Mouse (Mus musculus): ENCODE measurements around the gene Pacrg. TPM values are rescaled to one million over a fixed set of nuclear protein-coding genes. Genes with fewer than 3 reads are reported as not detected.

Pacrg gene
- total and polyA plus RNA-seq, 3 experiments: not detected

DNA sequence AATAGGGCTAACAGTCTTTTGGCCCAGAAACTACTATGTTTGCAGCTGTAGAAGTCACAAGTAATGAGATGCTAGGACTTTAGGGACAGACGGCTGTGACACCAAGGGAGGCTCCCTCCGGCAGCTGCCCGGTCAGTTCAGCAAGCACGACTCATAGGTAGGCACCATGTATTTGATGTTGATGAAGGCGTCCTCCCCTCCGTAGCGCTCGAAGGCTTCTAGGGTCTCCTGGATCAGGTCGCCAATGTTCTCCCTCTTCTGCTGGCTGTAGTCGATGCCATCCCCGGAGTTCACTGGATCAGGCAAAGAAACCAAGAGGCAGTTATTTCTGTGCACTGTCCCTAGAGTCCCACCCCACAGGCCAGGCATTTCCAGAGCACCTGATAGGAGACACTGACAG lies 436.9 kb downstream of the Pacrg start:
- H3K9ac ChIP-seq (ENCODE audit: insufficient read depth, low read depth): no peak overlapping the region
- in situ Hi-C loops (cut with MboI; ENCODE audit: low pct_ligation_motif_present, low pct_unique_long_range_greater_than_20kb, low sequenced_read_pairs): no loop called here
- dilution Hi-C loops (cut with MboI; ENCODE audit: extremely low pct_ligation_motif_present, extremely low pct_unique_long_range_greater_than_20kb, low sequenced_read_pairs): no loop called here
- DNase-seq (ENCODE audit: extremely low read depth): no peak
- H3K9me3 ChIP-seq (replicated peaks; ENCODE audit: low read length): no peaks in the 10 kb centered on the region
- no peak overlapping the region for H3K4me3 ChIP-seq (replicated peaks in 1 of 3; ENCODE audit: low read depth in 2 of 3, low read length in 2 of 3, poor library complexity in 1 of 3)
- TF ChIP-seq MAZ (IDR thresholded peaks at IDR 0.05; ENCODE audit: low read depth, low read length) (no peak), MYC (IDR thresholded peaks at IDR 0.05; ENCODE audit: low read depth, low read length) (no peak), SIN3A (IDR thresholded peaks at IDR 0.05; ENCODE audit: low read length) (no peak), JUN (IDR thresholded peaks at IDR 0.05; ENCODE audit: insufficient read depth, low read depth, low read length) (no peak), PAX5 (IDR thresholded peaks at IDR 0.05; ENCODE audit: low read length) (no peak), NRF1 (IDR thresholded peaks at IDR 0.05; ENCODE audit: low read depth, low read length) (no peak), IRF4 (IDR thresholded peaks at IDR 0.05; ENCODE audit: low read depth, low read length) (no peak), POLR2AphosphoS2 (IDR thresholded peaks at IDR 0.05; ENCODE audit: low read depth, low read length) (no peak), NELFE (IDR thresholded peaks at IDR 0.05; ENCODE audit: low read depth, low read length) (no peak)
- H3K27ac ChIP-seq (ENCODE audit: insufficient read depth, low read depth): no peak overlapping the region
- H3K4me2 ChIP-seq (ENCODE audit: insufficient read depth, low read depth, poor library complexity, severe bottlenecking): no peak overlapping the region
- no peaks in the 10 kb centered on the region for H3K36me3 ChIP-seq (replicated peaks in 1 of 2; ENCODE audit: control insufficient read depth in 1 of 2, insufficient read depth in 1 of 2, low read length in 1 of 2)
- no peaks in the 10 kb centered on the region for H3K79me2 ChIP-seq (replicated peaks; ENCODE audit: control insufficient read depth, extremely low read depth, insufficient read depth, poor library complexity, severe bottlenecking)
- peaks cover 0 to 7% of the 10 kb centered on the region in 2 experiments; a peak in 2 of 4 replicates for H3K4me1 ChIP-seq (ENCODE audit: control insufficient read depth in 1 of 2, insufficient read depth in 2 of 2)
- no peaks in the 10 kb centered on the region for H3K27me3 ChIP-seq (replicated peaks)

- no peaks in the 10 kb centered on the region for H3K79me2 ChIP-seq (replicated peaks; ENCODE audit: control insufficient read depth, extremely low read depth, insufficient read depth, poor library complexity, severe bottlenecking)
- dilution Hi-C loops (cut with MboI; ENCODE audit: extremely low pct_ligation_motif_present, extremely low pct_unique_long_range_greater_than_20kb, low sequenced_read_pairs) (no loop called here), in situ Hi-C loops (cut with MboI; ENCODE audit: low pct_ligation_motif_present, low pct_unique_long_range_greater_than_20kb, low sequenced_read_pairs) (no loop called here)
- no peak overlapping the region for H3K4me3 ChIP-seq (replicated peaks in 1 of 3; ENCODE audit: low read depth in 2 of 3, low read length in 2 of 3, poor library complexity in 1 of 3)
- no peaks in the 10 kb centered on the region for H3K9me3 ChIP-seq (replicated peaks; ENCODE audit: low read length)
- H3K27me3 ChIP-seq (replicated peaks): no peaks in the 10 kb centered on the region
- no peaks in the 10 kb centered on the region for H3K36me3 ChIP-seq (replicated peaks in 1 of 2; ENCODE audit: control insufficient read depth in 1 of 2, insufficient read depth in 1 of 2, low read length in 1 of 2)
- no peak overlapping the region for H3K9ac ChIP-seq (ENCODE audit: insufficient read depth, low read depth)
- DNase-seq (ENCODE audit: extremely low read depth): no peak
- TF ChIP-seq USF2 (conservative IDR thresholded peaks at IDR 0.05; ENCODE audit: low read depth, low read length) (no peak), MAZ (IDR thresholded peaks at IDR 0.05; ENCODE audit: low read depth, low read length) (no peak), RAD21 (IDR thresholded peaks at IDR 0.05; ENCODE audit: low read depth, low read length) (no peak), MAX (IDR thresholded peaks at IDR 0.05; ENCODE audit: low read length) (no peak), NRF1 (IDR thresholded peaks at IDR 0.05; ENCODE audit: low read depth, low read length) (no peak), ZKSCAN1 (IDR thresholded peaks at IDR 0.05; ENCODE audit: borderline replicate concordance, low read depth, low read length) (no peak), ZNF384 (IDR thresholded peaks at IDR 0.05; ENCODE audit: low read depth, low read length) (no peak), ELF1 (IDR thresholded peaks at IDR 0.05; ENCODE audit: low read depth, low read length) (no peak), NELFE (IDR thresholded peaks at IDR 0.05; ENCODE audit: low read depth, low read length) (no peak), USF1 (IDR thresholded peaks at IDR 0.05; ENCODE audit: low read depth, low read length) (no peak), ZC3H11A (IDR thresholded peaks at IDR 0.05; ENCODE audit: low read depth, low read length) (no peak), KAT2A (IDR thresholded peaks at IDR 0.05; ENCODE audit: insufficient replicate concordance, low read length) (no peak), TBP (conservative IDR thresholded peaks at IDR 0.05; ENCODE audit: low read depth, low read length) (no peak), MAFK (IDR thresholded peaks at IDR 0.05; ENCODE audit: insufficient replicate concordance, low read length) (no peak), UBTF (IDR thresholded peaks at IDR 0.05; ENCODE audit: low read depth, low read length) (no peak), POLR2A (IDR thresholded peaks at IDR 0.05; ENCODE audit: low read depth, low read length) (no peak), SMC3 (IDR thresholded peaks at IDR 0.05; ENCODE audit: low read depth, low read length) (no peak), BHLHE40 (IDR thresholded peaks at IDR 0.05; ENCODE audit: low read depth, low read length) (no peak), IRF4 (IDR thresholded peaks at IDR 0.05; ENCODE audit: low read depth, low read length) (no peak), MEF2A (IDR thresholded peaks at IDR 0.05; ENCODE audit: borderline replicate concordance, low read depth, low read length) (no peak)
- no peak overlapping the region for H3K4me2 ChIP-seq (ENCODE audit: insufficient read depth, low read depth, poor library complexity, severe bottlenecking)
- peaks cover 0 to 16% of the 10 kb centered on the region in 2 experiments; a peak in 2 of 4 replicates for H3K4me1 ChIP-seq (ENCODE audit: control insufficient read depth in 1 of 2, insufficient read depth in 2 of 2)
- no peak overlapping the region for H3K27ac ChIP-seq (ENCODE audit: insufficient read depth, low read depth)
These were observed 438.0 kb downstream of the Pacrg start for GRCm38 (mm10) chr17:10402064-10402640.
